Mouse (Mus musculus) heart, embryonic 10.5 days (tissue): ENCODE results near the gene Ppp1r2. TPM values are rescaled to one million over a fixed set of nuclear protein-coding genes. Genes with fewer than 3 reads are reported as not detected.

Experiments used
- DNase-seq: peaks from one replicate; pipeline ENCODE4 v3.0.0-alpha.2; 2017; ENCODE audit warnings: low spot score
- H3K27ac ChIP-seq: fragments of 300-500 bp; sonication (generic); 2 replicates; pipeline ENCODE4 v1.5.1; 2016; ENCODE audit warnings: mild to moderate bottlenecking
- H3K27me3 ChIP-seq: fragments of 300-500 bp; sonication (generic); 2 replicates; pipeline ENCODE4 v1.6.1; 2016; ENCODE audit warnings: mild to moderate bottlenecking; ENCODE audit not compliant: poor library complexity, insufficient read depth, severe bottlenecking
- H3K36me3 ChIP-seq: fragments of 300-500 bp; sonication (generic); 2 replicates; pipeline ENCODE4 v1.6.1; 2016; ENCODE audit warnings: mild to moderate bottlenecking, moderate library complexity
- H3K4me1 ChIP-seq: fragments of 300-500 bp; sonication (generic); 2 replicates; pipeline ENCODE4 v1.6.1; 2016; ENCODE audit warnings: mild to moderate bottlenecking
- H3K4me3 ChIP-seq: fragments of 300-500 bp; sonication (generic); 2 replicates; pipeline ENCODE4 v1.5.1; 2016; ENCODE audit warnings: mild to moderate bottlenecking, moderate library complexity
- H3K9me3 ChIP-seq: fragments of 300-500 bp; sonication (generic); 2 replicates; pipeline ENCODE4 v1.6.1; 2016; ENCODE audit warnings: mild to moderate bottlenecking, moderate library complexity
- WGBS: fragments of 180-500 bp; shearing (Covaris S2); methylation state at CpG from one replicate; pipeline ENCODE4 v1.1.7; 2016; 5-methylcytosine and 5-hydroxymethylcytosine counted together
- polyA plus RNA-seq: library from polyadenylated mRNA; unstranded; fragments of >200 nt; fragmentation: Nextera tagmentation; extraction: Ambion mirVana; gene quantifications from 2 replicates; pipeline ENCODE4 v1.2.1, GENCODE M21; 2016

Ppp1r2 gene
- polyA plus RNA-seq, 1 experiment from 2014 or later, result 85.0 TPM

GRCm38 (mm10) chr16:31303276-31303675 is 28.2 kb upstream of the Ppp1r2 start:
- Histone ChIP-seq H3K4me3 (no peak overlapping the region), H3K27me3 (no peaks in the 10 kb centered on the region), H3K9me3 (no peaks in the 10 kb centered on the region), H3K4me1 (peaks cover 21% of the 10 kb centered on the region), H3K27ac (no peak overlapping the region), H3K36me3 (no peaks in the 10 kb centered on the region)
- WGBS, result 68% methylated on average over 10 of the region's 10 CpGs
- no peak for DNase-seq

- Histone ChIP-seq H3K9me3 (no peaks in the 10 kb centered on the region), H3K4me1 (peaks cover 21% of the 10 kb centered on the region), H3K4me3 (no peak overlapping the region), H3K27me3 (no peaks in the 10 kb centered on the region), H3K27ac (no peak overlapping the region), H3K36me3 (no peaks in the 10 kb centered on the region)
- WGBS, result 82% methylated on average over 6 of the region's 6 CpGs
- DNase-seq, result no peak
Measured at GRCm38 (mm10) chr16:31300883-31301532, 25.9 kb upstream of the Ppp1r2 start.

- no peak overlapping the region for H3K4me3 ChIP-seq
- H3K27ac ChIP-seq, result 0 out of 2 replicates have a peak overlapping the region, but pooled peaks have one; percentile 37
- no peaks in the 10 kb centered on the region for H3K9me3 ChIP-seq
- no peaks in the 10 kb centered on the region for H3K27me3 ChIP-seq
- H3K4me1 ChIP-seq, result peaks cover 21% of the 10 kb centered on the region
- 43% methylated on average over 7 of the region's 7 CpGs for WGBS
- DNase-seq, result no peak
- no peaks in the 10 kb centered on the region for H3K36me3 ChIP-seq
Measured at GRCm38 (mm10) chr16:31300467-31300866, 25.4 kb upstream of the Ppp1r2 start.

GRCm38 (mm10) chr16:31299960-31300353 is 24.9 kb upstream of the Ppp1r2 start:
- no peak overlapping the region for H3K4me3 ChIP-seq
- no peaks in the 10 kb centered on the region for H3K27me3 ChIP-seq
- peaks cover 21% of the 10 kb centered on the region for H3K4me1 ChIP-seq
- no peaks in the 10 kb centered on the region for H3K9me3 ChIP-seq
- H3K27ac ChIP-seq, result 0 out of 2 replicates have a peak overlapping the region, but pooled peaks have one; percentile 37
- H3K36me3 ChIP-seq, result no peaks in the 10 kb centered on the region
- 61% methylated on average over 3 of the region's 3 CpGs for WGBS
- no peak for DNase-seq

GRCm38 (mm10) chr16:31299164-31299959 is 24.3 kb upstream of the Ppp1r2 start:
- DNase-seq, result no peak
- Histone ChIP-seq H3K9me3 (no peaks in the 10 kb centered on the region), H3K36me3 (no peaks in the 10 kb centered on the region), H3K27me3 (no peaks in the 10 kb centered on the region), H3K27ac (0 out of 2 replicates have a peak overlapping the region, but pooled peaks have one; percentile 37), H3K4me3 (no peak overlapping the region), H3K4me1 (peaks cover 21% of the 10 kb centered on the region)
- WGBS, result 41% methylated on average over 11 of the region's 11 CpGs

- Histone ChIP-seq H3K27me3 (no peaks in the 10 kb centered on the region), H3K9me3 (no peaks in the 10 kb centered on the region), H3K36me3 (no peaks in the 10 kb centered on the region), H3K4me1 (peaks cover 23% of the 10 kb centered on the region), H3K27ac (no peak overlapping the region), H3K4me3 (no peak overlapping the region)
- 83% methylated on average over 7 of the region's 7 CpGs for WGBS
- no peak for DNase-seq
Measured at GRCm38 (mm10) chr16:31297113-31297512, 22.0 kb upstream of the Ppp1r2 start.

- WGBS, result 71% methylated on average over 4 of the region's 4 CpGs
- Histone ChIP-seq H3K36me3 (no peaks in the 10 kb centered on the region), H3K27me3 (no peaks in the 10 kb centered on the region), H3K9me3 (no peaks in the 10 kb centered on the region), H3K4me3 (no peak overlapping the region), H3K4me1 (peaks cover 22% of the 10 kb centered on the region), H3K27ac (no peak overlapping the region)
- DNase-seq, result no peak
Measured at GRCm38 (mm10) chr16:31293761-31294160, 18.7 kb upstream of the Ppp1r2 start.

- H3K9me3 ChIP-seq, result no peaks in the 10 kb centered on the region
- DNase-seq, result no peak
- 59% methylated on average over 7 of the region's 7 CpGs for WGBS
- H3K27ac ChIP-seq, result peak overlapping the region; percentile 78
- no peaks in the 10 kb centered on the region for H3K27me3 ChIP-seq
- peak overlapping the region; percentile 27; the same call in 1 of the 2 replicates for H3K4me3 ChIP-seq
- peaks cover 22% of the 10 kb centered on the region for H3K4me1 ChIP-seq
- no peaks in the 10 kb centered on the region for H3K36me3 ChIP-seq
Measured at GRCm38 (mm10) chr16:31290751-31291365, 15.8 kb upstream of the Ppp1r2 start.

- Histone ChIP-seq H3K27me3 (no peaks in the 10 kb centered on the region), H3K4me3 (peak overlapping the region; percentile 27; the same call in 1 of the 2 replicates), H3K27ac (peak overlapping the region; percentile 78), H3K36me3 (no peaks in the 10 kb centered on the region), H3K9me3 (no peaks in the 10 kb centered on the region), H3K4me1 (peaks cover 22% of the 10 kb centered on the region)
- DNase-seq, result peak; percentile 90
- 23% methylated on average over 10 of the region's 10 CpGs for WGBS
Measured at GRCm38 (mm10) chr16:31290281-31290680, 15.2 kb upstream of the Ppp1r2 start.

- Histone ChIP-seq H3K27ac (no peak overlapping the region), H3K27me3 (no peaks in the 10 kb centered on the region), H3K4me3 (no peak overlapping the region), H3K36me3 (no peaks in the 10 kb centered on the region), H3K4me1 (peaks cover 22% of the 10 kb centered on the region), H3K9me3 (no peaks in the 10 kb centered on the region)
- WGBS, result 93% methylated on average over 3 of the region's 3 CpGs
- DNase-seq, result no peak
Measured at GRCm38 (mm10) chr16:31287712-31288111, 12.6 kb upstream of the Ppp1r2 start.

- no peak for DNase-seq
- H3K4me3 ChIP-seq, result no peak overlapping the region
- H3K27ac ChIP-seq, result no peak overlapping the region
- H3K36me3 ChIP-seq, result no peaks in the 10 kb centered on the region
- peaks cover 18% of the 10 kb centered on the region for H3K4me1 ChIP-seq
- no peaks in the 10 kb centered on the region for H3K9me3 ChIP-seq
- 83% methylated on average over 11 of the region's 11 CpGs for WGBS
- no peaks in the 10 kb centered on the region for H3K27me3 ChIP-seq
Measured at GRCm38 (mm10) chr16:31286801-31287488, 11.9 kb upstream of the Ppp1r2 start.

- Histone ChIP-seq H3K36me3 (no peaks in the 10 kb centered on the region), H3K9me3 (no peaks in the 10 kb centered on the region), H3K27me3 (no peaks in the 10 kb centered on the region), H3K27ac (no peak overlapping the region), H3K4me3 (no peak overlapping the region), H3K4me1 (peaks cover 11% of the 10 kb centered on the region; the same call in 1 of the 2 replicates)
- 83% methylated on average over 2 of the region's 2 CpGs for WGBS
- DNase-seq, result no peak
Measured at GRCm38 (mm10) chr16:31281981-31282380, 6.9 kb upstream of the Ppp1r2 start.
